Mouse (Mus musculus) layer of hippocampus, adult 18-20 months (tissue): ENCODE results near the gene Polr2i. TPM values are rescaled to one million over a fixed set of nuclear protein-coding genes. Genes with fewer than 3 reads are reported as not detected.
A peak's percentile ranks its signal among the peaks of the same experiment; 100 is the strongest.
"Not testable (repeated sequence)": the region's sequence is repeated elsewhere in the genome, so short reads cannot be mapped to it uniquely, and the experiment has no call there.

ENCODE experiments used
- DNase-seq, 2 experiments: peaks; one replicate each; pipeline ENCODE4 v3.0.0; 2022; ENCODE audit warnings: low spot score in 2 of 2
- long read RNA-seq: library from polyadenylated mRNA; stranded (forward); transcript quantifications from one replicate; pipeline ENCODE4 v2.0.0, GENCODE M21; 2021
- total RNA-seq, 2 experiments: library from RNA; stranded (reverse); gene quantifications; 2 replicates each; pipeline ENCODE4 v1.2.3; 2021

Gene Polr2i
- 10 to 100 TPM; 55.1 to 59.8 TPM for total RNA-seq
- long read RNA-seq, transcript Polr2i-201 (6 exons, 819 nt), result major isoform, 11 of 14 reads
- long read RNA-seq, partial matches to known transcripts, result 1 of 14 reads
- long read RNA-seq, other reads (novel, unspliced or antisense), result 1 of 14 reads

- DNase-seq, result peak; percentile 98 to 99
Measured at GRCm38 (mm10) chr7:30231669-30232454, at the start of gene Polr2i, which contains the start of gene Tbcb. Polr2i (plus strand) TSS chr7:30231948. Tbcb (minus strand) TSS chr7:30232272.

GRCm38 (mm10) chr7:30183189-30183588 lies 48.6 kb upstream of the Polr2i start:
- DNase-seq, result not testable (repeated sequence)

GRCm38 (mm10) chr7:30183879-30184289 lies 47.9 kb upstream of the Polr2i start, which contains the start of gene Cox7a1:
Cox7a1 (plus strand) TSS chr7:30184144.
- peak in 1 of 2 experiments; percentile 51 for DNase-seq

GRCm38 (mm10) chr7:30184641-30185348 lies 47.0 kb upstream of the Polr2i start:
- DNase-seq, result no peak

- no peak for DNase-seq
Measured at GRCm38 (mm10) chr7:30188344-30189115, 43.2 kb upstream of the Polr2i start.

- no peak for DNase-seq
Measured at GRCm38 (mm10) chr7:30189116-30189491, 42.6 kb upstream of the Polr2i start.

- no peak for DNase-seq
Measured at GRCm38 (mm10) chr7:30192088-30192487, 39.7 kb upstream of the Polr2i start.

GRCm38 (mm10) chr7:30193013-30193412 lies 38.7 kb upstream of the Polr2i start:
- no peak for DNase-seq

GRCm38 (mm10) chr7:30193581-30194100 lies 38.1 kb upstream of the Polr2i start:
- DNase-seq, result peak; percentile 68 to 86

GRCm38 (mm10) chr7:30194101-30194831 lies 37.5 kb upstream of the Polr2i start:
- peak in 1 of 2 experiments; percentile 43 for DNase-seq

- DNase-seq, result peak; percentile 92 to 96
Measured at GRCm38 (mm10) chr7:30194884-30195283, 36.9 kb upstream of the Polr2i start.

- no peak for DNase-seq
Measured at GRCm38 (mm10) chr7:30195461-30195860, 36.3 kb upstream of the Polr2i start.

- no peak for DNase-seq
Measured at GRCm38 (mm10) chr7:30196171-30196570, 35.6 kb upstream of the Polr2i start.

GRCm38 (mm10) chr7:30197592-30198129 lies 34.1 kb upstream of the Polr2i start:
- DNase-seq, result no peak

- peak in 1 of 2 experiments; percentile 70 for DNase-seq
Measured at GRCm38 (mm10) chr7:30198481-30198971, 33.2 kb upstream of the Polr2i start, which contains the start of gene Capns1. Capns1 (minus strand) TSS chr7:30198811.

- DNase-seq, result no peak
Measured at GRCm38 (mm10) chr7:30199498-30200139, 32.1 kb upstream of the Polr2i start.

- DNase-seq, result no peak
Measured at GRCm38 (mm10) chr7:30200200-30200599, 31.5 kb upstream of the Polr2i start.

- not testable (repeated sequence) for DNase-seq
Measured at GRCm38 (mm10) chr7:30200661-30201060, 31.1 kb upstream of the Polr2i start.
